Mouse (Mus musculus) heart, postnatal 0 days (tissue): ENCODE results near the gene Naa25.

Experiments used
- CTCF ChIP-seq: IDR thresholded peaks from 2 replicates; pipeline ENCODE4 v1.5.1; 2016; ENCODE audit warnings: antibody characterized with exemption, control low read depth, low read depth
- EP300 ChIP-seq: IDR thresholded peaks from 2 replicates; pipeline ENCODE4 v1.6.1; 2016; ENCODE audit warnings: antibody characterized with exemption, low read depth

DNA sequence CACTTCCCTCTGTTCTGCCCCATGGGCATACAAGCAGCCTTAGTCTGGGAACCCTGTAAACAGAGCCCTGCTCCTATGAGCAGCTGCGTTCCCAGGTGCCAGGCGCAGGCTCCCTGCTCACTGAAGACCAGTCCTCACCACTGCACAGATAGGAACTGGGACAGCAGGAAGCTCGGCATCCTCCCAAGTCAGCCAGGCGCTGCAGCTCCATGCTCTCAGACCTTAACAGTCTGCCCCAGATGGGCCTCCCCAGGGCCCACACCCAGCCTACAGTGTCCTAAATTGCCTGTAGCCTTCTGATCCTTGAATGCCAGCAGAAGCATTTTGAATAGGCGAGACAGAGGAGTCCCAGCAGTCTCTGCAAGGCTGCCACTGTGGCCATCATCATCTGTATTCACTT lies 36.0 kb upstream of the Naa25 start:
- TF ChIP-seq CTCF: no peak
- TF ChIP-seq EP300: no peak
